Mouse (Mus musculus) hindbrain, embryonic 12.5 days (tissue): ENCODE data around the gene Hcls1. TPM values are rescaled to one million over a fixed set of nuclear protein-coding genes. Genes with fewer than 3 reads are reported as not detected.

Experiments
- ATAC-seq: fragments of 200-750 bp; cut with Nextera tagmentation; 2 replicates; pipeline ENCODE4 v1.8.0; 2017; ENCODE audit warnings: moderate TSS enrichment; ENCODE audit not compliant: low FRiP score
- H3K27ac ChIP-seq: fragments of 300-500 bp; sonication (generic); 2 replicates; pipeline ENCODE4 v1.5.1; 2016; ENCODE audit warnings: mild to moderate bottlenecking
- H3K27me3 ChIP-seq: fragments of 300-500 bp; sonication (generic); 2 replicates; pipeline ENCODE4 v1.6.1; 2016; ENCODE audit warnings: mild to moderate bottlenecking
- H3K36me3 ChIP-seq: fragments of 300-500 bp; sonication (generic); 2 replicates; pipeline ENCODE4 v1.6.1; 2016; ENCODE audit warnings: mild to moderate bottlenecking
- H3K4me1 ChIP-seq: fragments of 300-500 bp; sonication (generic); 2 replicates; pipeline ENCODE4 v1.6.1; 2016
- H3K4me2 ChIP-seq: fragments of 300-500 bp; sonication (generic); replicated peaks from 2 replicates; pipeline ENCODE4 v1.6.1; 2016; ENCODE audit warnings: mild to moderate bottlenecking
- H3K4me3 ChIP-seq: fragments of 300-500 bp; sonication (generic); 2 replicates; pipeline ENCODE4 v1.5.1; 2016; ENCODE audit warnings: mild to moderate bottlenecking
- H3K9ac ChIP-seq: fragments of 300-500 bp; sonication (generic); 2 replicates; pipeline ENCODE4 v1.6.1; 2016; ENCODE audit warnings: mild to moderate bottlenecking, moderate library complexity
- H3K9me3 ChIP-seq: fragments of 300-500 bp; sonication (generic); replicated peaks from 2 replicates; pipeline ENCODE4 v1.6.1; 2016; ENCODE audit warnings: mild to moderate bottlenecking
- WGBS: fragments of 180-500 bp; shearing (Covaris S2); methylation state at CpG from one replicate; pipeline ENCODE4 v1.1.7; 2016; 5-methylcytosine and 5-hydroxymethylcytosine counted together
- polyA plus RNA-seq: library from polyadenylated mRNA; unstranded; fragments of >200 nt; fragmentation: Nextera tagmentation; extraction: Ambion mirVana; gene quantifications from 2 replicates; pipeline ENCODE4 v1.2.1, GENCODE M21; 2016

Gene Hcls1
- polyA plus RNA-seq, 1 experiment from 2014 or later = 2.5 TPM

DNA sequence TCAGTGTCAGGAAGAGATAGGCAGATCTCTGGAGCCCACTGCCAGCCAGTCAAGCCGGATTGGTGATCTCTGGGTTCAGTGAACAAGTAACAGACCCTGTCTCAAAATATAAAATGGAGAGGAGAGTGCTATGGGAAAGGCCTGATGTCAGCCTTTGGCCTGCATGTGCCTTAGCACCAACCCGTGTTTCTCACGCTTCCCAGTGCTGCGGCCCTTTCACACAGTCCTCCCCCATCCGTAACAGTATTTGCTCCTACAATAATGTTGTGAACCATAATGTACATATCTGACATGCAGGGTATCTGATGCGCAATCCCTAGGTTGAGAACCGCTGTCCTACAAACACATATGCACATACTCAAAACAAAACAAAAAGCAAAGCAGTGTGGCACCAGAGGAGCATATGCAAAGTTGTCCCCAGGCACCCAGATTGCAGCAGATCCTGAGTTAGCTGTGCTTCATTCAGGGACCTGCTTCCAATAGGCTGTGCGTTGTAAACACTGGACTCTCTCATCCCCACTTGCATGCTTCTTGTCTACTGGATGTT, 13.6 kb upstream of the Hcls1 start:
- H3K9ac ChIP-seq = no peak overlapping the region
- H3K9me3 ChIP-seq = no peaks in the 10 kb centered on the region
- WGBS = 93% methylated on average over 8 of the region's 8 CpGs
- no peaks in the 10 kb centered on the region for H3K4me1 ChIP-seq
- H3K4me3 ChIP-seq = no peak overlapping the region
- ATAC-seq = no peak
- peaks cover 50% of the 10 kb centered on the region for H3K36me3 ChIP-seq
- H3K27me3 ChIP-seq = no peaks in the 10 kb centered on the region
- H3K4me2 ChIP-seq = no peak overlapping the region
- no peak overlapping the region for H3K27ac ChIP-seq

DNA sequence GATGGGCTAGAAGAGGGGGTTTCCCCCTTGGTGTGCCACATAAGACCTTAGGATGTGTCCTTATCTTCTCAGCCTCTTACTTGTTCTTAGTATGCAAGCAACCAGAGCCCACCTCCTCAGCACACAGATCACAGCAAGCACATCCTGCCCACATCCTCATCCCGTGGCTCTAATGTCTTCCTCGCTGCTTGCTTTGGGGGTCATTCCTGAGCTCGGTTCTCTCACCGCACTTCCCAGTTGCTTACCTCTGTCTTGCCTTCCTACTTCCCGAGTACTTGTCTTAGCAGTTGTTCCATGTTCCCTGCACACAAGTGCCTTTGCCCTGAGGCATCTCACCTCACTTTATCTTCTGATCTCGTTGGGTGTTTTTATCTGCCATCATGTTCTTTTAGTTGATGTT, 12.8 kb upstream of the Hcls1 start:
- H3K9ac ChIP-seq = no peak overlapping the region
- H3K4me1 ChIP-seq = no peaks in the 10 kb centered on the region
- ATAC-seq = no peak
- no peaks in the 10 kb centered on the region for H3K27me3 ChIP-seq
- no peaks in the 10 kb centered on the region for H3K9me3 ChIP-seq
- no peak overlapping the region for H3K4me2 ChIP-seq
- H3K4me3 ChIP-seq = no peak overlapping the region
- H3K27ac ChIP-seq = no peak overlapping the region
- H3K36me3 ChIP-seq = peaks cover 52% of the 10 kb centered on the region
- 93% methylated on average over 6 of the region's 6 CpGs for WGBS

DNA sequence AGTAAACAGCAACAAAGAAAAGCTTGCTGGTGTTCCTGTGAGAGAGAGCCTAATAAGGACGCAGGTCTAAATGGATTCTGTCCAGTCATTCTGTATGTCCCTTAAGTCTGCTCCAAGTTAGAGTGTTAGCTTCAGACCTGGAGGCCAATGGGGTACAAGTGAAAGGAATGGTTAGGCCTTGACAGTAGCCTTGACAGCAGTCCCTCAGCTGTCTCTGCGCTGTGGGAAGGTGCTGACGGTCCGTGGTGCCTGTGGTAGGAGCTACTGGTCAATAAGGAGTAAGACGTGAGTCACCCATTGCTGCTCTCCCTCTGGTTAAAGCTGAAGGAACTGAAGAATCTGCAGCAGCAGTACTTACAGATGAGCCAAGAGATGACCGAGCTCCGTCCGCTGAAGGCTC, 10.5 kb upstream of the Hcls1 start:
- Histone ChIP-seq H3K4me1 (no peaks in the 10 kb centered on the region), H3K4me2 (no peak overlapping the region), H3K27me3 (no peaks in the 10 kb centered on the region), H3K9ac (no peak overlapping the region), H3K36me3 (peaks cover 55% of the 10 kb centered on the region), H3K4me3 (no peak overlapping the region), H3K9me3 (no peaks in the 10 kb centered on the region), H3K27ac (no peak overlapping the region)
- no peak for ATAC-seq
- 93% methylated on average over 8 of the region's 8 CpGs for WGBS

DNA sequence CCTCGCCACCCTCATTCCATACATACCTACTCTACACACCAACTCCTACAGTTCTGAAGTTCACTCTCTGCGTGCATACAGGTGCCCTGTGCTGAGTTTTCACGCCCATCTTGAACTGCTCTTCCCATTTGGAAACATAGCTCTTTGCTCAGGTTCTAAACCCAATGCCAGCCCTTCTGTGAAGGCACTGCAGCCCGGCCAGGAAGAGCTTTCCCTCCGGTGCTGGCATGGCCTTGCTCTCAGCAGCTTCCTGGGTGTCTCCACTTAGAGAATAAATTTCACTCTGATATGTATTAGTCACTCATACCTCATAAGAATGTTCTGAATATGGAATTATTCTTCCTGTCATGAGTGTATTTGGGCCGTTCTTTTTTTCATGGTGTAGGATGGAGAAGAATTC, 9.4 kb upstream of the Hcls1 start:
- Histone ChIP-seq H3K4me2 (no peak overlapping the region), H3K9me3 (no peaks in the 10 kb centered on the region), H3K4me3 (no peak overlapping the region), H3K4me1 (no peaks in the 10 kb centered on the region), H3K27me3 (no peaks in the 10 kb centered on the region), H3K9ac (no peak overlapping the region), H3K36me3 (peaks cover 56% of the 10 kb centered on the region), H3K27ac (no peak overlapping the region)
- ATAC-seq = no peak
- WGBS = 90% methylated on average over 6 of the region's 6 CpGs

DNA sequence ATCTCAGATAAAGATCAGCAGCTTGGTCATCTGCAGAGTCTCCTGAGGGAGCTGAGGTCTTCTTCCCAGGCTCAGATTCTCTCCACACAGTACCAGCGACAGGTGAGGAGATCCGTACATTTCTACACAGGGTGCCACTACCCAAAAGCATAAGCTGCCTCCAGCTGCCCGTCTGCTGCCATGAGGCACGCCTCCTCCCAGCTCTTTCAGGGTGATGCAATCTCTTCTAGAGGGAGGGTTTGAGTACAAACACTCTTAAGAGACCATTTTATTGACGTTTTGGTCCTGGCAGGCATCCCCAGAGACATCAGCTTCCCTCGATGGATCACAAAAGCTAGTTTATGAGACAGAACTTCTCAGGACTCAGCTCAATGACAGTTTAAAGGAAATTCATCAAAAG, 9.0 kb upstream of the Hcls1 start:
- Histone ChIP-seq H3K9ac (no peak overlapping the region), H3K27me3 (no peaks in the 10 kb centered on the region), H3K4me3 (no peak overlapping the region), H3K9me3 (no peaks in the 10 kb centered on the region), H3K36me3 (peaks cover 56% of the 10 kb centered on the region), H3K27ac (no peak overlapping the region), H3K4me2 (no peak overlapping the region), H3K4me1 (no peaks in the 10 kb centered on the region)
- ATAC-seq = no peak
- WGBS = 86% methylated on average over 6 of the region's 6 CpGs

DNA sequence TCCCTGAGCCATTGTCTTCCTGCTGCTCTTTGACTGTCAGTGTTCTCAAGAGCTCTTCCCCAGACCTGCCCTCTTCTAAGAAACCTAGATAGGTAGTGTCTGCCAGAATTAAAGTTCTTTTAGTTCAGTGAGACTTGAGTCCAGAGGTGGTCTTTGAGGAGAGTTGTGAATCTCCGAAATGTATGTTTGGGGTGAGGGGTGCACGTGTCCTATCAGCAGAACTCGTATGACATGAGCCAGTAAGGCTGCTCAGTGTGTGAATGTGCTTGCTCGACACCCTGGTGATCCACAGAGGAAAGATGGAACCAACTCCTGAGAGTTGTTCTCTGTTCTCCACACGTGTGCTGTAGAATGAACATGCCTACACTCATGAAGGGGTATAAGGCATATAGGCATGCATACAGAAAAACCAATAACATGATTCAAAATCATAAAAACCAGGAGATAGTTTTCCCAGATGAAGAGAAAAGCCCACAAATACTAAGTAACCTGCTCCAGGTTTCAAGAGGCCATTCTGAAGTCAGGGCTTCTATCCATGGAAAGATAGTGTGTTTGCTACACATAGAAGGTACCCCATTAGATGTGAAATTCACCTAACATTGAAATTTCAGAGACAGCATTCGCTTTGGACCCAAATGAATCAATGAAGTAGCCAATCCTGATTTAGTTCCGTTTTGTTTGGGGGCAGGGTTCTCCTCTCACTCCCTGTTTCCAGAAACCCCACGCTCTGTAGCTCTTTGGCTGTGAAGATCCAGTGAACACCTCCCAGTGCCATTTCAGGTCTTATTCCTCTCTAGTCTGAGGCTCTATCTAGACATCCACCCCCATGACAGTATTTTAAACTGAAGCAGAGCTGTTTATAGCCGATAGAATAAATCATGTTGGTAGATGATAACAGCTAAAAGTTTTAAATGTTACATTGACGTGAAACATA, 8.0 kb upstream of the Hcls1 start:
- Histone ChIP-seq H3K27ac (no peak overlapping the region), H3K4me2 (no peak overlapping the region), H3K4me3 (no peak overlapping the region), H3K36me3 (peaks cover 63% of the 10 kb centered on the region), H3K27me3 (no peaks in the 10 kb centered on the region), H3K4me1 (no peaks in the 10 kb centered on the region), H3K9me3 (no peaks in the 10 kb centered on the region), H3K9ac (no peak overlapping the region)
- WGBS = 89% methylated on average over 10 of the region's 10 CpGs
- no peak for ATAC-seq

DNA sequence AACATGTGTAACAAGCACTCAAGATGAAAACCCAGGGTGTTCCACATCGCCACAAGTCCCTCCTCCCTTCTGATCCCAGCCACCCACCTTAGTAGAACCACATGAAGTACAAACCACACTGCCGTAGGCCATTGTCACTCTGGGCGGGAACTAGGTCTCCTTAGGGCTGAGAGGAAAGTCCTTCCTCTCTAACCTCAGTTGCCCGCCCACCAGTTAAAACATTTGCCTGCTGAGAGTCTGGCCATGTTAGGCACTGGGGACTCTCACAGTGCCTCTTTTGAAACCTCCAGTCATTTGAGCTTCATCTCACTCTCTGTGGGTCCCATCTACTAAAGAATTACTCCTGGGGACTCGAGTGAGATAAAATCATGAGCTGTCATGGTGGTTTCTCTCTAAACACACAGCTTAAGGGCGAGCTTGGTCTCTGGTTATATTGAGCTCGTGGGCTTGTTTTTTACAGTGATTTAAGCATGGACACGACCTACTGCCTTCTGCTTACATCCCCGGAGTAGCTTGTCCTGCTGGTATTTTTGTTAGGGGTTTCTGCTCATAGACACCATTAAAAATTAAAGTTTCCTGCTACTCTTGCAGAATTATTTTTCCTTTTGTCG, 7.2 kb upstream of the Hcls1 start:
- Histone ChIP-seq H3K4me2 (no peak overlapping the region), H3K36me3 (peaks cover 71% of the 10 kb centered on the region), H3K27me3 (no peaks in the 10 kb centered on the region), H3K4me3 (no peak overlapping the region), H3K27ac (no peak overlapping the region), H3K9ac (no peak overlapping the region), H3K4me1 (no peaks in the 10 kb centered on the region), H3K9me3 (no peaks in the 10 kb centered on the region)
- WGBS = 92% methylated on average over 10 of the region's 10 CpGs
- no peak for ATAC-seq

DNA sequence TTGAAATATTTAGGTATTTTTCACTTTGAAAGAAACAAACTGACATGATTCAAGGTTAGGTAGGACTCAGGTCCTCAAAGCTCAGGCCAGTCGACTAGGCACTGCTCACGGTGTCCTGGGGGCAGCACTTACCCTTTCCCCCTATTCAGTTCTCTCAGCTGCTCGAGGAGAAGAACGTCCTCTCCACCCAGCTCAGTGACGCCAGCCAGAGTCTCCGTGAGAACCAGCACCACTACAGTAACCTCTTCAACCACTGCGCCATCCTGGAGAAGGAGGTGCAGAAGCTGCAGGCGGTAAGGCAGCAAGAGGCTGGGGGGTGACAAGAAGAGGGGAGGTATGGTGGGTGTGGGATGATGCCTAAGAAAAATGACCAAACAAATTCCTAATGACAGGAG, 6.7 kb upstream of the Hcls1 start:
- Histone ChIP-seq H3K4me3 (no peak overlapping the region), H3K27me3 (no peaks in the 10 kb centered on the region), H3K9me3 (no peaks in the 10 kb centered on the region), H3K36me3 (peaks cover 75% of the 10 kb centered on the region), H3K4me2 (no peak overlapping the region), H3K9ac (no peak overlapping the region), H3K27ac (no peak overlapping the region), H3K4me1 (no peaks in the 10 kb centered on the region)
- no peak for ATAC-seq
- 97% methylated on average over 8 of the region's 8 CpGs for WGBS

DNA sequence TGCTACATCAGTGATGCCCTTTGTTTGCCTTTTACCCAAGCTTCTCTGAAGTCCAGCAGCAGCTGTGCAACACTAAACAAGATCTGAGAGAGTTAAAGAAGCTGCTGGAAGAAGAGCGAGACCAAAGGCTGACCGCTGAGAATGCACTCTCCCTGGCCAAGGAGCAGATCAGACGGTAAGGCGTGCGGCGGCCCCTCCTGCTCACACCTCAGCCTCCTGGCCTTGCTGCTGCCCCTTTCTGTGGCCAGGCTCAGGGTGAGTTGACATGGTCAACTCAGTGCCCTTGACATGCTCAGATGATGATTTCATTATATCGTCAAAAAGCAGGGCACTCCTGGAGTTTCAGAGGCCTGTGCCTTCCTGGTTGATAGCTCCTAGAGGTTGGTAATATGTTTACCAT, 5.6 kb upstream of the Hcls1 start:
- Histone ChIP-seq H3K4me3 (no peak overlapping the region), H3K9me3 (no peaks in the 10 kb centered on the region), H3K4me2 (no peak overlapping the region), H3K27me3 (no peaks in the 10 kb centered on the region), H3K4me1 (no peaks in the 10 kb centered on the region), H3K36me3 (peaks cover 73% of the 10 kb centered on the region), H3K27ac (no peak overlapping the region), H3K9ac (no peak overlapping the region)
- ATAC-seq = no peak
- 97% methylated on average over 7 of the region's 7 CpGs for WGBS

DNA sequence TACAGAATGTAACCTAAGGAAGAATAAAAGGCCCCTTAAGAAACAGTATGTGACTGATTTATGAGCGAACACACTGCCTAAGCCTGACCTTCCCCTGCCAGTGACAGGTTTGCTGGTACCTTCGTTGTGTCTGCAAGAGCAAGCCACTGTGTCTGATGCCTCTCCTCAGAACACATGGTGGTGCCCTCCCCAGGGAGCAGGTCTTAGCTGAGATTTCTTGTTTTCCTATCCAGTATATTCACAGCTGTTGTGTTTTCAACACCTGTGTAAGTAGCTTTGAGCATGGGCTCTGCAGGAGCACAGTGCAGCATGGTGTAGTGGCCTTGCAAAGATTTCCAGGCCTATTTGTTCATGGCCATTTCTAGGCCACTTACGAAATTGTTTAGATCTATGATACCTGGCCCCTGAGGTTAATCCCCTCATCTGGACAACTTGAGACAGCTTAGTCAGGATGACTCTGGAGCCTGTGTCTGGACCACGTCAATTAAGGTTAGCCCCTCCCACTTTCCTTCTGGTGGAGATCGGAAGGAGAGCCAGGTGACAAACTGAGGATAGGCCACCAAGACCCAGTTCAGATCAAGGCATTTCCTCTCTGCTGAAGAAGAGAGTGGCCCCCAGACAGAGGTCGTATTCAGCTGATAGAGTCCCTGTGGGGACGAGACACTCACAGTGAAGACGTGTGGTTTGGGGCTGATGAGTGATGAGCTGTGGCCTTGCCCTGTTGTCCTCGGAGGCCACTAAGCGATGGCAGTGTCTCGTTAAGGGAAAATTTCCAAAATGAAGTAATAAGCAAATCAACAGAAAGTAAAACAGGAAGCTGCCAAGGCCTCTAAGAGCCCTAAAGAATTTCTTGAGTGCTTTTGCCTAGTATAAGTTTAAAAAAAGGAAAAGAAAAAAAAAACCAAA, 4.3 kb upstream of the Hcls1 start:
- no peak for ATAC-seq
- no peaks in the 10 kb centered on the region for H3K27me3 ChIP-seq
- peaks cover 65% of the 10 kb centered on the region for H3K36me3 ChIP-seq
- no peak overlapping the region for H3K4me2 ChIP-seq
- H3K27ac ChIP-seq = no peak overlapping the region
- 87% methylated on average over 11 of the region's 11 CpGs for WGBS
- H3K9me3 ChIP-seq = no peaks in the 10 kb centered on the region
- no peak overlapping the region for H3K9ac ChIP-seq
- no peaks in the 10 kb centered on the region for H3K4me1 ChIP-seq
- no peak overlapping the region for H3K4me3 ChIP-seq

DNA sequence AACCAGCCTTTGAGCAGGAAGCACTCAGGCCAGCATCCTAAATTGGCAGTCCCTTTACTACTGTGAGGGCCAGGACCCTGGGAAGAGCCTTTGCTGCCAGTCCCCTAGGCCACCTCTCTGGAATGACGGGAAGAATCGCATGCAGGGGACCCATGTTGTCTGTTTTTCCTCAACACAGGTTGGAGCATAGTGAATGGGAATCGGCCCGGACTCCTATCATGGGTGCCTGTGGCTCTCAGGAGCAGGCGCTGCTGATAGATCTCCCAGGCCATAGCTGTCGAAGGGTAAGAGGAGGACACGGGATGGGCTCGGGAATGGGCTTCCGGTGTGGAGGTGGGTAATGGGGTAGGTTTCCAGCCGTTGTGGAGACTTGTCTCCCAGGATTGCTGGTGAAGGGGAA, 3.4 kb upstream of the Hcls1 start:
- WGBS = 91% methylated on average over 10 of the region's 10 CpGs
- no peak for ATAC-seq
- Histone ChIP-seq H3K36me3 (peaks cover 57% of the 10 kb centered on the region), H3K27me3 (no peaks in the 10 kb centered on the region), H3K4me1 (no peaks in the 10 kb centered on the region), H3K27ac (no peak overlapping the region), H3K4me2 (no peak overlapping the region), H3K4me3 (no peak overlapping the region), H3K9ac (no peak overlapping the region), H3K9me3 (no peaks in the 10 kb centered on the region)

DNA sequence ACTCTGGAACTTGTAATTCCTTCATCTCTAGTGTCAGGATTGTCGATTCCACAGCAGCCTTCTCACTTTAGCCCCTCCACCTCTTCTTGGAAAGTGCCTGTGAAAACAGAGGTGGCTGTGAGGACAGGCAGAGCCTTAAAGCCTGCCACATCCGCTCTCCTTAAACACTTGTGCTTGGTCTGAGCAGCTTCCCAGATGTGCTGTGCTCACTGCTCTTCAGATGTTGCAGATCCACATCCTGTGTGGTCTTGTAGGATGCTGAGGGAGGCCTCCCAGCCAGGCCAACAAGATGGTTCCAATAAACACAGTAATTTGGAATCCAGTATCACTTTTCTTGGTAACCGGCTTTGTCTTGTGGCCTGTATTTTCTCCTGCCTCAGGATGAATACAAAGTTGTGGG, 2.8 kb upstream of the Hcls1 start:
- H3K4me3 ChIP-seq = no peak overlapping the region
- WGBS = 89% methylated on average over 3 of the region's 3 CpGs
- H3K9me3 ChIP-seq = no peaks in the 10 kb centered on the region
- H3K4me1 ChIP-seq = no peaks in the 10 kb centered on the region
- H3K9ac ChIP-seq = no peak overlapping the region
- peaks cover 51% of the 10 kb centered on the region for H3K36me3 ChIP-seq
- H3K27ac ChIP-seq = no peak overlapping the region
- no peak overlapping the region for H3K4me2 ChIP-seq
- no peaks in the 10 kb centered on the region for H3K27me3 ChIP-seq
- no peak for ATAC-seq
